Mouse (Mus musculus) small intestine, adult 2 months (tissue): ENCODE measurements around the gene Lta. TPM values are rescaled to one million over a fixed set of nuclear protein-coding genes. Genes with fewer than 3 reads are reported as not detected.
A peak's percentile ranks its signal among the peaks of the same experiment; 100 is the strongest.

ENCODE experiments used
- H3K27ac ChIP-seq: fragments of 200-500 bp; 2 replicates; pipeline ENCODE4 v1.5.1; 2012; ENCODE audit warnings: low read depth, low read length, control low read depth, inconsistent platforms; ENCODE audit not compliant: insufficient read depth
- H3K27me3 ChIP-seq: fragments of 200-500 bp; 2 replicates; pipeline ENCODE4 v1.6.1; 2012; ENCODE audit warnings: mild to moderate bottlenecking, moderate library complexity, low read length, inconsistent platforms; ENCODE audit not compliant: control insufficient read depth, insufficient read depth
- H3K36me3 ChIP-seq: fragments of 200-500 bp; 2 replicates; pipeline ENCODE4 v1.6.1; 2012; ENCODE audit warnings: mild to moderate bottlenecking, low read length, control low read depth, inconsistent platforms; ENCODE audit not compliant: control insufficient read depth, insufficient read depth
- H3K4me1 ChIP-seq: fragments of 200-500 bp; 2 replicates; pipeline ENCODE4 v1.6.1; 2012; ENCODE audit warnings: low read length, inconsistent platforms, mixed read lengths; ENCODE audit not compliant: control insufficient read depth, insufficient read depth, insufficient read length
- H3K4me3 ChIP-seq: fragments of 200-500 bp; 2 replicates; pipeline ENCODE4 v1.5.1; 2012; ENCODE audit warnings: low read depth, mild to moderate bottlenecking, control low read depth, inconsistent platforms, low read length, moderate library complexity
- CTCF ChIP-seq: fragments of 200-500 bp; IDR thresholded peaks from 2 replicates; pipeline ENCODE4 v1.5.1; 2012; ENCODE audit warnings: low read depth, mild to moderate bottlenecking, control low read depth, inconsistent platforms, low read length, moderate library complexity, mixed read lengths; ENCODE audit not compliant: insufficient replicate concordance, insufficient read length; ENCODE audit errors: extremely low read depth
- POLR2A ChIP-seq: fragments of 200-500 bp; IDR thresholded peaks from 2 replicates; pipeline ENCODE4 v1.6.1; 2012; ENCODE audit warnings: low read depth, mild to moderate bottlenecking, control low read depth, inconsistent platforms, low read length, moderate library complexity
- WGBS: fragments of 180-500 bp; shearing (Covaris S2); methylation state at CpG from one replicate; pipeline ENCODE4 v1.1.7; 2018; 5-methylcytosine and 5-hydroxymethylcytosine counted together
- polyA plus RNA-seq: library from polyadenylated mRNA; depleted of rRNA; stranded (reverse); fragments of >200 nt; gene quantifications from 2 replicates; pipeline ENCODE4 v1.2.3, GENCODE M21; 2012

Gene Lta
- polyA plus RNA-seq, 1 experiment = 0.66 TPM

DNA sequence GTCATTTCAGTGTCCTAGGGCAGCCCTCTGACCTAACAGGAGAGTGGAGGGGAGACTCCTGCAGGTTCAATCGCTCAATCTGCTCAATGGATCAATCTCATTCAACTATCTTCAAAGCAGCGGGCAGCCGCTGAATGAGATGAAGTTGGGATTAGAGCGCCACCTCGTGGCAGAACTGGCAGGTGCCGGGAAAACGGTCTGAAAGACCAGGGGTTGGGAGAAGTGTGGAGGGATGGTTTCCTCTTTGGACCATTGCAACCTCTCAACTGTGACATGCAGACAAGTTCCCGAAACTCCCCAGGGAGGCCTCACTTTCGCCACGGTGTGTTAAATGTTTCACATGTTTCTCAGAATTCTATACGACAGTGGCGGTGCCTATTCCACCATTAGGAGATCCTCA, 26.9 kb upstream of the Lta start:
- peak overlapping the region; percentile 86; the same call in 1 of the 2 replicates for H3K27ac ChIP-seq
- TF ChIP-seq CTCF (peak; percentile 91), POLR2A (no peak)
- H3K4me3 ChIP-seq = peak overlapping the region; percentile 14; the same call in 1 of the 2 replicates
- 14% methylated on average over 12 of the region's 12 CpGs for WGBS
- H3K4me1 ChIP-seq = peaks cover 9% of the 10 kb centered on the region
- peaks cover 27% of the 10 kb centered on the region for H3K36me3 ChIP-seq
- H3K27me3 ChIP-seq = no peaks in the 10 kb centered on the region

GRCm38 (mm10) chr17:35231022-35231421, 25.9 kb upstream of the Lta start:
- no peak overlapping the region for H3K4me3 ChIP-seq
- no peak overlapping the region; the same call in 1 of the 2 replicates for H3K27ac ChIP-seq
- H3K27me3 ChIP-seq = no peaks in the 10 kb centered on the region
- peaks cover 27% of the 10 kb centered on the region for H3K36me3 ChIP-seq
- H3K4me1 ChIP-seq = peaks cover 9% of the 10 kb centered on the region
- no peak for TF ChIP-seq POLR2A
- 85% methylated on average over 10 of the region's 10 CpGs for WGBS

DNA sequence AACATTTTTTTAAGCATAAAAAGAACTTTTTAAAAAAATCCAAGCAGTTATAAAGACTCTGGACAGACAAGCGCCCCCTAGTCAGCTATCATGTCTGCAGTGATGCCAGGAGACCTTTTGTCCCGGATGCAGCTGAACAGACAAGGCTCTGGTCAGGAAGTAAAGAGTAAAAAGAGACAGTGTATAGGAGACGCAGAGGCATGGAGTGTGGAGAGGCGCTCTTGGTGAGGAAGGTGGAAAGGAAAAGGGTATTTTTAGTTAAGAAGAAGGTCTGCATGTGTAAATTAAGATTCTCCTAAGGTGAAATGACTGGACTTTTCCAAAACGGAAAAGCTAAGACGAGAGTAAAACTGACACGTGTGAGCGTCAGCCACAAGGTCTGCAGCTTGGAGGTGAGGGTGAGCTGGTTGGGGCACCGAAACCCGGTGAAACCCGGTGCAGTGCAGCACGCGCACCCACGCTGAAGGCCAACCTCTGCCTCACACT, 21.5 kb upstream of the Lta start:
- H3K27ac ChIP-seq = no peak overlapping the region
- H3K4me1 ChIP-seq = peaks cover 6% of the 10 kb centered on the region; the same call in 1 of the 2 replicates
- H3K27me3 ChIP-seq = no peaks in the 10 kb centered on the region
- no peak overlapping the region for H3K4me3 ChIP-seq
- peaks cover 34% of the 10 kb centered on the region for H3K36me3 ChIP-seq
- TF ChIP-seq POLR2A (no peak), CTCF (no peak)
- WGBS = 74% methylated on average over 14 of the region's 14 CpGs

DNA sequence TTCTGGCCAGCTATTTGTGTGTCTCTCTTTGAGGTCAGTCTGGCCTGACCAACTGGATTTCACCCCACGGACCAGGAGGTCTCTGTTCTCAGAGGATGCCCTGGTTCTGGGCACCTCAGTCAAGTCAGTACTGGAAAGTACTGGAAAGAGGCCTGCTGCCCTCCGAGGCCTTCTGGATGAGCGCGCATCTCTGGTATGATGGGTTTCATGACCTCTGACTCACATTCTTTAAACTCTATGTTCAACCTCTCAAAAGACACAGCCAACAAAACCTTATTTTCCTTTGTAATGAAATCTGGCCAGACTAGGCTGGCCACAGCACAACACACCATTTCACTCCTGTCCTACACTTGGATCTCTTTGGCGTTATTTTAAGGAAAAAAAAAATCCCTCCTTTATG, 20.3 kb upstream of the Lta start:
- TF ChIP-seq POLR2A (no peak), CTCF (no peak)
- WGBS = 93% methylated on average over 5 of the region's 5 CpGs
- peaks cover 28% of the 10 kb centered on the region for H3K36me3 ChIP-seq
- no peaks in the 10 kb centered on the region for H3K27me3 ChIP-seq
- peaks cover 8% of the 10 kb centered on the region; the same call in 1 of the 2 replicates for H3K4me1 ChIP-seq
- H3K27ac ChIP-seq = no peak overlapping the region
- H3K4me3 ChIP-seq = no peak overlapping the region

GRCm38 (mm10) chr17:35224641-35225040, 19.5 kb upstream of the Lta start:
- H3K4me1 ChIP-seq = peaks cover 13% of the 10 kb centered on the region
- TF ChIP-seq CTCF (no peak), POLR2A (no peak)
- WGBS = 95% methylated on average over 4 of the region's 4 CpGs
- no peaks in the 10 kb centered on the region for H3K27me3 ChIP-seq
- H3K4me3 ChIP-seq = no peak overlapping the region
- H3K36me3 ChIP-seq = peaks cover 32% of the 10 kb centered on the region
- H3K27ac ChIP-seq = no peak overlapping the region

DNA sequence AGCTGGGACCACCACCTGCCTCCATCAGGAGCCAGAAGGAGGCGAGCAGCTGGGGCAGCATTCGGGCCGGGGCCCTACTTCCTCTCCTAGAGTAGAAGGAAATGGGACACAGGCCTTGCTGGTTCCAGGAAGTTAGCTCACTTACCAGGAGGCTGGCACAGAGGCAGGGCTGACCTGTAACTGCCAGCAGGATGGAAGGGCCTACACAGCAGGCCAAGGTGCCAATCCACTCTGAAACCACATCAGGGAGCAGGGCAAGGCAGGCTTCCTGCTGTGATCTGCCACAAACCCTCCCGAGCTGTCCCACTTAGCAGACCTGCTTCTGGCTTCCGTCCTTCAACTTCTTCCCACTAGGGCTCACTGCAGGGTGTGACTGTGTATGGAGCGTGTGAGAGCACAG, 17.1 kb upstream of the Lta start:
- whole genome bisulfite sequencing = 64% methylated on average over 6 of the region's 6 CpGs
- H3K4me1 ChIP-seq = peaks cover 18% of the 10 kb centered on the region

DNA sequence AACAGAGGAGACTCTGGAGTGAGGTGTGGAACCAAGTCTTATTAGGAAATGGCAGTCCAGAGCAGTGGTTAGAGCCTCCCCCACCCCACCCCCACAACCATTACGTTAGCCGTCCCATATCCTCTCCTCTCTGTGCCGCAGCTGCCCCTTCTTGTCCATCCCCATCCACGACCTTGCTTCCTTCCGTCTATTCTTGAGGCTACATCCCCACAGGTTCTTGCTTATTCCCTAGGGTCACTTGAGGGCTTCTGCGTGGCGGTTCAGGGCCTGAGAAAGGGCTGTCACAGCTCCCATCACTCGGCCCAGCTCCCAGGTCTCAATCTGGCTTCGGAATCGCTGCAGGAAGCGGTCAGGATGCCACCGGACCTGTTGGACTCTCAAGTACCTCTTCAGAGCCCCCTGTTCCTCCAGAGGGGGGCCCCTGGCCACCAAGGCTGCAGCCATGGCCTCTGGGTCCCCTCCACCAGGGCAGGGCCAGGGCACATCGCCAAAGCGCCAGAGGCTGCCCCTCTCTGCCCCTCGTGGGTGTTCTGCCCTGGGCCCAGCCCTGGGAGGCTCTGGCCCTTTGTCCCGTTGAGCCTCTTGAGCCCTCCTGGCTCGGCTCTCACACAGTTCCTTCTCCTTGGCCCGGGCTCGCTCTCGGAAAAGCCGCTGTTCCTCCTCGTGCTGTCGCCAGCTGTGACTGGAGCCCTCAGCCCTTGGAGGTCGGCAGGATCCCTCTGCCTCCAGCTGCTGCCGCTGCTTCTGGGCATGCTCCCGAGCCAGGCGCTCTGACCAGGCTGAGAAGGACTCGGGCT, 15.2 kb upstream of the Lta start, which contains the start of gene Gm16181:
TSS of gene Gm16181 (plus strand) at position 679 of the 797 bp plus-strand sequence.
- peaks cover 18% of the 10 kb centered on the region for H3K4me1 ChIP-seq
- H3K4me3 ChIP-seq = no peak within 1 kb of the TSS
- 70% methylated on average over 28 of the region's 28 CpGs for WGBS
- peaks cover 15% of the 10 kb centered on the region for H3K36me3 ChIP-seq
- H3K27ac ChIP-seq = no peak within 1 kb of the TSS
- H3K27me3 ChIP-seq = no peaks in the 10 kb centered on the region
- no peak for TF ChIP-seq CTCF
- TF ChIP-seq POLR2A = no peak

More for the DNA sequence above, 17.1 kb upstream of the Lta start:
- TF ChIP-seq POLR2A (no peak), CTCF (no peak)
- Histone ChIP-seq H3K27ac (peak overlapping the region; percentile 7; the same call in 1 of the 2 replicates), H3K27me3 (no peaks in the 10 kb centered on the region), H3K36me3 (peaks cover 17% of the 10 kb centered on the region), H3K4me3 (no peak overlapping the region)
